Mouse (Mus musculus): ENCODE results near the gene Gm20388. TPM values are rescaled to one million over a fixed set of nuclear protein-coding genes. Genes with fewer than 3 reads are reported as not detected.

Gene Gm20388
- polyA plus RNA-seq, 1 experiment: 23.9 TPM

- Histone ChIP-seq H3K4me1 (ENCODE audit: control insufficient read depth, insufficient read depth, low read length) (no peaks in the 10 kb centered on the region), H3K4me3 (ENCODE audit: insufficient read depth, low read length) (no peak overlapping the region), H3K27ac (ENCODE audit: insufficient read depth, low read length) (no peak overlapping the region)
- TF ChIP-seq CTCF (IDR thresholded peaks at IDR 0.05; ENCODE audit: extremely low read depth, insufficient read depth, low read length) (no peak), POLR2A (IDR thresholded peaks at IDR 0.05; ENCODE audit: extremely low read depth, insufficient read depth, low read length) (no peak)
Observed at GRCm38 (mm10) chr8:121162413-121162812, 1251.8 kb downstream of the Gm20388 start.

GRCm38 (mm10) chr8:121162906-121163695, 1252.5 kb downstream of the Gm20388 start:
- H3K4me3 ChIP-seq (ENCODE audit: insufficient read depth, low read length): no peak overlapping the region
- TF ChIP-seq CTCF (IDR thresholded peaks at IDR 0.05; ENCODE audit: extremely low read depth, insufficient read depth, low read length): no peak
- TF ChIP-seq POLR2A (IDR thresholded peaks at IDR 0.05; ENCODE audit: extremely low read depth, insufficient read depth, low read length): no peak
- no peaks in the 10 kb centered on the region for H3K4me1 ChIP-seq (ENCODE audit: control insufficient read depth, insufficient read depth, low read length)
- no peak overlapping the region for H3K27ac ChIP-seq (ENCODE audit: insufficient read depth, low read length)

GRCm38 (mm10) chr8:121164017-121164469, 1253.4 kb downstream of the Gm20388 start:
- Histone ChIP-seq H3K27ac (ENCODE audit: insufficient read depth, low read length) (no peak overlapping the region), H3K4me3 (ENCODE audit: insufficient read depth, low read length) (no peak overlapping the region), H3K4me1 (ENCODE audit: control insufficient read depth, insufficient read depth, low read length) (no peaks in the 10 kb centered on the region)
- TF ChIP-seq POLR2A (IDR thresholded peaks at IDR 0.05; ENCODE audit: extremely low read depth, insufficient read depth, low read length): no peak
- no peak for TF ChIP-seq CTCF (IDR thresholded peaks at IDR 0.05; ENCODE audit: extremely low read depth, insufficient read depth, low read length)

- H3K4me3 ChIP-seq (ENCODE audit: insufficient read depth, low read length): no peak overlapping the region
- no peak overlapping the region for H3K27ac ChIP-seq (ENCODE audit: insufficient read depth, low read length)
- H3K4me1 ChIP-seq (ENCODE audit: control insufficient read depth, insufficient read depth, low read length): no peaks in the 10 kb centered on the region
- no peak for TF ChIP-seq POLR2A (IDR thresholded peaks at IDR 0.05; ENCODE audit: extremely low read depth, insufficient read depth, low read length)
- no peak for TF ChIP-seq CTCF (IDR thresholded peaks at IDR 0.05; ENCODE audit: extremely low read depth, insufficient read depth, low read length)
Observed at GRCm38 (mm10) chr8:121168033-121168432, 1257.4 kb downstream of the Gm20388 start.

GRCm38 (mm10) chr8:121170116-121170515, 1259.5 kb downstream of the Gm20388 start:
- Histone ChIP-seq H3K4me3 (ENCODE audit: insufficient read depth, low read length) (no peak overlapping the region), H3K27ac (ENCODE audit: insufficient read depth, low read length) (no peak overlapping the region), H3K4me1 (ENCODE audit: control insufficient read depth, insufficient read depth, low read length) (no peaks in the 10 kb centered on the region)
- no peak for TF ChIP-seq POLR2A (IDR thresholded peaks at IDR 0.05; ENCODE audit: extremely low read depth, insufficient read depth, low read length)
- no peak for TF ChIP-seq CTCF (IDR thresholded peaks at IDR 0.05; ENCODE audit: extremely low read depth, insufficient read depth, low read length)

- Histone ChIP-seq H3K27ac (ENCODE audit: insufficient read depth, low read length) (no peak overlapping the region), H3K4me1 (ENCODE audit: control insufficient read depth, insufficient read depth, low read length) (no peaks in the 10 kb centered on the region), H3K4me3 (ENCODE audit: insufficient read depth, low read length) (no peak overlapping the region)
- TF ChIP-seq CTCF (IDR thresholded peaks at IDR 0.05; ENCODE audit: extremely low read depth, insufficient read depth, low read length) (no peak), POLR2A (IDR thresholded peaks at IDR 0.05; ENCODE audit: extremely low read depth, insufficient read depth, low read length) (no peak)
Observed at GRCm38 (mm10) chr8:121170626-121171552, 1260.2 kb downstream of the Gm20388 start.

- TF ChIP-seq POLR2A (IDR thresholded peaks at IDR 0.05; ENCODE audit: extremely low read depth, insufficient read depth, low read length) (no peak), CTCF (IDR thresholded peaks at IDR 0.05; ENCODE audit: extremely low read depth, insufficient read depth, low read length) (no peak)
Observed at GRCm38 (mm10) chr8:121172567-121172966, 1261.9 kb downstream of the Gm20388 start.

GRCm38 (mm10) chr8:121174178-121174577, 1263.5 kb downstream of the Gm20388 start:
- no peak for TF ChIP-seq CTCF (IDR thresholded peaks at IDR 0.05; ENCODE audit: extremely low read depth, insufficient read depth, low read length)
- no peak for TF ChIP-seq POLR2A (IDR thresholded peaks at IDR 0.05; ENCODE audit: extremely low read depth, insufficient read depth, low read length)
- H3K27ac ChIP-seq (ENCODE audit: insufficient read depth, low read length): no peak overlapping the region
- H3K4me3 ChIP-seq (ENCODE audit: insufficient read depth, low read length): no peak overlapping the region
- no peaks in the 10 kb centered on the region for H3K4me1 ChIP-seq (ENCODE audit: control insufficient read depth, insufficient read depth, low read length)

More at GRCm38 (mm10) chr8:121172567-121172966, 1261.9 kb downstream of the Gm20388 start:
- no peak overlapping the region for H3K4me3 ChIP-seq (ENCODE audit: insufficient read depth, low read length)
- no peaks in the 10 kb centered on the region for H3K4me1 ChIP-seq (ENCODE audit: control insufficient read depth, insufficient read depth, low read length)
- H3K27ac ChIP-seq (ENCODE audit: insufficient read depth, low read length): no peak overlapping the region

- Histone ChIP-seq H3K27ac (ENCODE audit: insufficient read depth, low read length) (no peak overlapping the region), H3K4me1 (ENCODE audit: control insufficient read depth, insufficient read depth, low read length) (no peaks in the 10 kb centered on the region), H3K4me3 (ENCODE audit: insufficient read depth, low read length) (no peak overlapping the region)
- TF ChIP-seq CTCF (IDR thresholded peaks at IDR 0.05; ENCODE audit: extremely low read depth, insufficient read depth, low read length) (no peak), POLR2A (IDR thresholded peaks at IDR 0.05; ENCODE audit: extremely low read depth, insufficient read depth, low read length) (no peak)
Observed at GRCm38 (mm10) chr8:121174721-121175539, 1264.3 kb downstream of the Gm20388 start.

Measured in cortical plate, adult 2 months (tissue).